In genomic region chr6:61329593-61330540, GRCm38 (mm10) we compare ENCODE assay signal across 21 mouse cellular contexts.
DNase-seq lines count a peak whose midpoint lies in the region; ATAC-seq and TF ChIP-seq lines count a peak whose summit lies in the region.
"Had no signal": no experiment of that assay in that cellular context is flagged by ENCODE, and none has a peak within 500 bp of the region (broad histone marks: within the 10 kb centered on the region; RNA-seq: fewer than 3 reads in every experiment).

No protein-coding gene starts in this region.

- no peak for TF ChIP-seq CTCF in layer of hippocampus, adult 2 months (conservative IDR thresholded peaks at IDR 0.05)

- peak overlapping the region; percentile 27; the same call in 1 of the 2 replicates for H3K4me2 ChIP-seq in forebrain, embryonic 13.5 days
- peak overlapping the region; percentile 3; the same call in 1 of the 2 replicates for H3K4me2 ChIP-seq in hindbrain, embryonic 13.5 days
- peak overlapping the region; percentile 34 for H3K4me2 ChIP-seq in midbrain, embryonic 15.5 days
- H3K4me2 ChIP-seq: heart, embryonic 12.5 days; limb, embryonic 13.5 days had no signal

- intact Hi-C loops in left cerebral cortex, postnatal 4 days (cut with DNase I) = no loop called here

- peaks cover 13% of the 10 kb centered on the region for H3K4me1 ChIP-seq in forebrain, embryonic 13.5 days
- peaks cover 11% of the 10 kb centered on the region for H3K4me1 ChIP-seq in hindbrain, embryonic 13.5 days (replicated peaks)
- H3K4me1 ChIP-seq in midbrain, embryonic 15.5 days = peaks cover 12% of the 10 kb centered on the region; the same call in 1 of the 2 replicates
- H3K4me1 ChIP-seq: embryonic facial prominence, embryonic 10.5 days; heart, embryonic 12.5 days had no signal

- no peak for DNase-seq in layer of hippocampus, adult 2 months (ENCODE audit: low spot score in 2 of 2)
- no peak for DNase-seq in layer of hippocampus, adult 9-11 months
- DNase-seq in lung, adult 18-20 months = no peak
- no peak for DNase-seq in left cerebral cortex, postnatal 4 days
- DNase-seq in gastrocnemius, postnatal 25 days = no peak
- DNase-seq: adrenal gland, postnatal 36 days; cerebellum, postnatal 14 days; heart, postnatal 36 days; kidney, adult 11 months; kidney, postnatal 10 days; right cerebral cortex, adult 18-20 months; thymus, adult 18-20 months had no signal

- no peak overlapping the region for H3K27ac ChIP-seq in layer of hippocampus, adult 2 months
- H3K27ac ChIP-seq in forebrain, embryonic 13.5 days = peak overlapping the region; percentile 14; the same call in 1 of the 2 replicates
- H3K27ac ChIP-seq in hindbrain, embryonic 13.5 days = peak overlapping the region; percentile 46
- no peak overlapping the region for H3K27ac ChIP-seq in midbrain, embryonic 15.5 days
- H3K27ac ChIP-seq: embryonic facial prominence, embryonic 10.5 days; limb, embryonic 13.5 days; liver, embryonic 14.5 days had no signal

- H3K4me3 ChIP-seq in layer of hippocampus, adult 2 months = peak overlapping the region; percentile 28
- no peak overlapping the region for H3K4me3 ChIP-seq in forebrain, embryonic 13.5 days
- H3K4me3 ChIP-seq in hindbrain, embryonic 13.5 days = no peak overlapping the region
- no peak overlapping the region for H3K4me3 ChIP-seq in midbrain, embryonic 15.5 days
- H3K4me3 ChIP-seq: embryonic facial prominence, embryonic 10.5 days; heart, embryonic 12.5 days; limb, embryonic 13.5 days; myocyte had no signal

- no peaks in the 10 kb centered on the region for H3K9me3 ChIP-seq in forebrain, embryonic 13.5 days (replicated peaks)
- no peaks in the 10 kb centered on the region for H3K9me3 ChIP-seq in hindbrain, embryonic 13.5 days
- H3K9me3 ChIP-seq in midbrain, embryonic 15.5 days = no peaks in the 10 kb centered on the region
- H3K9me3 ChIP-seq: embryonic facial prominence, embryonic 10.5 days; heart, embryonic 12.5 days; limb, embryonic 13.5 days had no signal

- WGBS in forebrain, embryonic 13.5 days = 45% methylated on average over 15 of the region's 15 CpGs
- 52% methylated on average over 15 of the region's 15 CpGs for WGBS in hindbrain, embryonic 13.5 days
- WGBS in midbrain, embryonic 15.5 days = 25% methylated on average over 15 of the region's 15 CpGs

- H3K27me3 ChIP-seq in forebrain, embryonic 13.5 days = no peaks in the 10 kb centered on the region
- no peaks in the 10 kb centered on the region for H3K27me3 ChIP-seq in hindbrain, embryonic 13.5 days
- no peaks in the 10 kb centered on the region for H3K27me3 ChIP-seq in midbrain, embryonic 15.5 days (replicated peaks)
- H3K27me3 ChIP-seq: limb, embryonic 13.5 days had no signal

- H3K36me3 ChIP-seq in forebrain, embryonic 13.5 days (ENCODE audit: poor library complexity, severe bottlenecking) = no peaks in the 10 kb centered on the region
- no peaks in the 10 kb centered on the region for H3K36me3 ChIP-seq in hindbrain, embryonic 13.5 days
- no peaks in the 10 kb centered on the region for H3K36me3 ChIP-seq in midbrain, embryonic 15.5 days (replicated peaks)
- H3K36me3 ChIP-seq: embryonic facial prominence, embryonic 10.5 days; heart, embryonic 12.5 days; limb, embryonic 13.5 days had no signal

- 0 out of 2 replicates have a peak overlapping the region, but pooled peaks have one; percentile 1 for H3K9ac ChIP-seq in forebrain, embryonic 13.5 days
- H3K9ac ChIP-seq in hindbrain, embryonic 13.5 days = no peak overlapping the region
- no peak overlapping the region for H3K9ac ChIP-seq in midbrain, embryonic 15.5 days
- H3K9ac ChIP-seq: heart, embryonic 12.5 days; limb, embryonic 13.5 days; liver, embryonic 14.5 days had no signal

- ATAC-seq in forebrain, embryonic 13.5 days = peak; percentile 86
- peak; percentile 70 for ATAC-seq in hindbrain, embryonic 13.5 days (ENCODE audit: low FRiP score)
- peak; percentile 76 for ATAC-seq in midbrain, embryonic 15.5 days (replicated peaks)
- ATAC-seq: lung, postnatal 0 days had no signal

Comparison
In these comparisons a context has a peak if more than half of its experiments do, and no peak if none do; other contexts are left out.
1. H3K27ac ChIP-seq: peak in forebrain, embryonic 13.5 days (single experiment) and hindbrain, embryonic 13.5 days (single experiment); none in layer of hippocampus, adult 2 months (single experiment) and midbrain, embryonic 15.5 days (single experiment).
2. Peak in every context shown above with its lines, with median percentiles within 50 percentile points of each other: ATAC-seq and H3K4me2 ChIP-seq.